Mouse (Mus musculus) myocyte (in vitro differentiated cells): ENCODE measurements around the gene Slc44a1.

ENCODE experiments used
- E2F4 ChIP-seq: IDR thresholded peaks from one replicate; pipeline ENCODE4 v1.6.1; 2011; ENCODE audit warnings: mild to moderate bottlenecking, control low read depth, moderate library complexity; ENCODE audit not compliant: insufficient read depth
- MYOG ChIP-seq, 3 experiments: IDR thresholded peaks; one replicate each; pipeline ENCODE4 v1.6.1; 2011; ENCODE audit warnings: control low read depth in 2 of 3, low read depth in 2 of 3, mild to moderate bottlenecking in 2 of 3; ENCODE audit not compliant: insufficient read length in 2 of 3, control insufficient read depth in 1 of 3, insufficient read depth in 1 of 3
- POLR2A ChIP-seq: IDR thresholded peaks from one replicate; pipeline ENCODE4 v1.6.1; 2011; ENCODE audit warnings: low read depth, mild to moderate bottlenecking, control low read depth, moderate library complexity; ENCODE audit not compliant: insufficient read length
- TCF12 ChIP-seq: IDR thresholded peaks from one replicate; pipeline ENCODE4 v1.6.1; 2011; ENCODE audit warnings: mild to moderate bottlenecking, control low read depth; ENCODE audit not compliant: poor library complexity, insufficient read depth, severe bottlenecking

DNA sequence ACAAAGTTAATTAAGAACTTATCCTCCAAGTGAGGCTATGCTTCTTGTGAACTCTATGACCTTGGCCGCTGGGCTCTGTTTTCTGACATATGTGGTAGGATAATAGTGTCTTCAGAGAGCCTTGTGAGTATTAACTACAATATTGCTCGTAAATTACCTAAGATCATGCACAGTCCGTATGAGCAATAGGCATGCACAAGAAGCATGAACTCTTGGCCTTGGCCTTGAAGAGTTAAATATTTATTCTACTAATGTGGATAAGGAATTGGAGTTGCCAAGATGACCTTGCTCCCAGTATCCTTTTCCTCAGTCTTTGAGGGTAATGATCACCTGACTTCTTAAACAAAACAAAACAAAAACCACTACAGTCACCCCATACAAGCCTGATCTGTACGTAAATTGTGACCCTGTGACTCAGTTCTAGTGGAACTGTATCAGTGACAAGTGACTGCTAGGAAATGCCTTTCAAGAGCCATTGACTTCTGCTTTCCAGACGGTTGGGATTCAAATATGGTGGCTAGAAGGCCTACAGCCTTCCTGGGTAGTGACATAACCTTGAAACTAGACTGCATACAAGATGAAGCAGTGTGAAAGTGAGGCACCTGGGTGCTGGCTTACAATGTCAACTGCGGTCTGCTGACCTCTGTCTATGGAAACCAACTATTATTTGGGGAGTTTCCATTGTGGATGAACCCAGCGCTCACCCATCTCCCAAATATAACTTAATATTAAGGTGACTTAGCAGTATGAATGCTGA lies 150.7 kb downstream of the Slc44a1 start:
- TF ChIP-seq POLR2A (no peak), MYOG (IDR thresholded peaks at IDR 0.05; ENCODE audit: control insufficient read depth in 1 of 3, insufficient read depth in 1 of 3, insufficient read length in 2 of 3, low read depth in 2 of 3) (no peak), TCF12 (no peak), E2F4 (no peak)
